18 mouse cellular contexts compared by ENCODE assay signal in the genomic region with DNA sequence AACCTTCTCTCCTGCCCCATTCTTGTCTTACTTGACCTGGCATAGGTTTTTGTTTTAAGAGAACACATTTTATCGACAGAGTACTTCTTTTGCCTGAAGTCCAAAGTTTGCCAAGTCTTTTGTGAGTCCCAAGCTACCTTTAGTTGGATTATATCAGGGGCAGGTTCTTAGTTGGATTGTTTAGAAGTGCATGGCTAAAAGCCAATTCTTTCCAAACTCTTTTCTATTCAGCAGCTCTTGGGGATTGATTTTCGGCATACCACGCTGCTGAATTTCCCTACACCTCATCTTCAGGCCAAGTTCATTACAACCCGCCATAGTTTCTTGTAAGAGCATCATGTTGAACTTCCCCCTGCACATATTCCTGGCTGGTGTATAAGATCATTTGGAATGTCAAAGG.
"Had no signal": no experiment of that assay in that cellular context is flagged by ENCODE, and none has a peak within 500 bp of the region (broad histone marks: within the 10 kb centered on the region; RNA-seq: fewer than 3 reads in every experiment).

No protein-coding gene starts in this region.

- H3K27ac ChIP-seq: midbrain, embryonic 10.5 days; midbrain, embryonic 12.5 days; neural tube, embryonic 13.5 days; neural tube, embryonic 15.5 days had no signal

- H3K36me3 ChIP-seq: midbrain, embryonic 10.5 days; midbrain, embryonic 12.5 days; neural tube, embryonic 13.5 days; neural tube, embryonic 15.5 days had no signal

- H3K4me1 ChIP-seq: midbrain, embryonic 10.5 days; midbrain, embryonic 12.5 days; neural tube, embryonic 13.5 days; neural tube, embryonic 15.5 days had no signal

- ATAC-seq: midbrain, embryonic 16.5 days had no signal

- H3K27me3 ChIP-seq: midbrain, embryonic 12.5 days; neural tube, embryonic 13.5 days; neural tube, embryonic 15.5 days had no signal

- H3K9me3 ChIP-seq: midbrain, embryonic 10.5 days; midbrain, embryonic 12.5 days; neural tube, embryonic 15.5 days had no signal

- H3K9ac ChIP-seq: lung, embryonic 14.5 days; midbrain, embryonic 12.5 days; neural tube, embryonic 13.5 days; neural tube, embryonic 15.5 days had no signal

- H3K4me2 ChIP-seq: lung, embryonic 14.5 days; midbrain, embryonic 12.5 days; neural tube, embryonic 13.5 days; neural tube, embryonic 15.5 days had no signal

- DNase-seq: lung, embryonic 14.5 days; lung, postnatal 10 days; lung, postnatal 4 days; midbrain, embryonic 14.5 days; retina, postnatal 1 day; right cerebral cortex, adult 18-20 months; right cerebral cortex, postnatal 25 days; right cerebral cortex, postnatal 4 days; spleen, adult 18-20 months; thymus, adult 18-20 months; thymus, postnatal 14 days; thymus, postnatal 36 days had no signal

- H3K4me3 ChIP-seq: midbrain, embryonic 10.5 days; midbrain, embryonic 12.5 days; myocyte; neural tube, embryonic 13.5 days; neural tube, embryonic 15.5 days had no signal
